Mouse (Mus musculus): ENCODE data around the gene Bcr. TPM values are rescaled to one million over a fixed set of nuclear protein-coding genes. Genes with fewer than 3 reads are reported as not detected.

Bcr gene
- polyA plus RNA-seq, 1 experiment from 2014 or later = 14.0 TPM

DNA sequence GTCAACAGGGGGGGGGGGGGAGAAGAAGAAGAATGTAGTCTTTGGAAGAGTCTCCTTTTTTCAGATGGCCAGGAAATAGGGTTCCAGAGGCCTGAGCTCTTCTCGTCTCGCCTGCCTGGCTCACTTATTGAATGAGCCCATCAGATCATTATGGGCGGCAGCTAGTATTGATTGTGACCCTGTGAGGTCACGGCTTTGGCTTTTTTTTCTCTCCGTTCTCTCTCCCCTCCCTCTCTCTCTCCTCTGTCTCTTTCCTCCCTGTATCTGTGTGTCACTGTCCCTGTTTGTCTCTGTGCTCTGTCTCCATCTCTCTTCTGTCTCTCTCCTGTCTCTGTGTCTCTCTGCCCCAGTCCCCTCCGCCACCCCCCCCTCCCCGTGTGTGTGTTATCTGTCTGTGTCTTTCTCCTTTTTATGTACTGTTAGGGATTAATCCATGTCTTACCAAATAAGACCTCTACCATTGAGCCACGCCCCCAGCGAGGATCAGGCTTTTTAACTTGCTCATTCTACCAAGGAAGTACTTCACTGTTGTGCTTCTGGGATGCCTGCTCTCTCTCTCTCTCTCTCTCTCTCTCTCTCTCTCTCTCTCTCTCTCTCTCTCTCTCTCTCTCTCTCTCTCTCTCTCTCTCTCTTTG lies 1.5 kb upstream of the Bcr start:
- Histone ChIP-seq H3K27ac (no peak overlapping the region), H3K9ac (no peak overlapping the region), H3K4me1 (peaks cover 63% of the 10 kb centered on the region), H3K9me3 (replicated peaks) (no peaks in the 10 kb centered on the region), H3K36me3 (no peaks in the 10 kb centered on the region), H3K4me3 (no peak overlapping the region), H3K4me2 (replicated peaks) (peak overlapping the region; percentile 92), H3K27me3 (no peaks in the 10 kb centered on the region; the same call in 1 of the 2 replicates)
- ATAC-seq (ENCODE audit: low FRiP score) = no peak
- 29% methylated on average over 9 of the region's 9 CpGs for WGBS

DNA sequence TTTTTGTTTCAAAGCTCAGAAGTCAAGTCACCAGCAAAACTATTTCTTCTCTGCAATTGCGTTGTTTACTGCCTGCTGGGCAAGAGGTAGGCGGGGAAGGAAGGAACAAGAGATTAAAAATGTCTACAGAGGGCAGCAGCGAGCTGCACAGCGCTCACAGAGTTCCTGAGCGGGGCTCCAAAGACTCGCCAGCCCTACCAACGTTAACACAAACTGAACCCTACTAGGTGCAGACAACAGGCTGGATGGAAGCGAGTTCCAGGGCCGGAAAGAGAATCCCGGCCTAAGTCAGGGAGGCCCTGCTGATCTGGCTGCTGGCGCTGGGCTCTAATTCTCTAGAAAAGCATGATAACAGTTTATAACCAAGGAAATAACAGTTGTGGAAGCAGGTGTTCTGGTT lies 996 bp upstream of the Bcr start:
- WGBS = 2% methylated on average over 11 of the region's 11 CpGs
- Histone ChIP-seq H3K9ac (no peak overlapping the region; the same call in 1 of the 2 replicates), H3K4me1 (peaks cover 68% of the 10 kb centered on the region), H3K27me3 (no peaks in the 10 kb centered on the region; the same call in 1 of the 2 replicates), H3K4me2 (replicated peaks) (peak overlapping the region; percentile 92), H3K36me3 (no peaks in the 10 kb centered on the region), H3K27ac (no peak overlapping the region), H3K9me3 (replicated peaks) (no peaks in the 10 kb centered on the region), H3K4me3 (0 out of 2 replicates have a peak overlapping the region, but pooled peaks have one; percentile 89)
- no peak for ATAC-seq (ENCODE audit: low FRiP score)

DNA sequence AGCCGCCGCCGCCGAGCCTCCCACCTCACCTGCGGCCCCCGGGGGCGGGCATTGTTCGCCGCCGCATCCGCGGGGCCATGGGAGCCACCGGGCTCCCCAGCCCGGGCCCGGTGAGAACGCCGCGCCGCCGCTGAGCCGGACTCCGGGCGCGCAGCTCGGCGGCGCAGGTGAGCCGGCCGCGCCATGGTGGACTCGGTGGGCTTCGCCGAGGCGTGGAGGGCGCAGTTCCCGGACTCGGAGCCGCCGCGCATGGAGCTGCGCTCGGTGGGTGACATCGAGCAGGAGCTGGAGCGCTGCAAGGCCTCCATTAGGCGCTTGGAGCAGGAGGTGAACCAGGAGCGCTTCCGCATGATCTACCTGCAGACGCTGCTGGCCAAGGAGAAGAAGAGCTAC lies 447 bp downstream of the Bcr start:
- Histone ChIP-seq H3K9ac (peak overlapping the region; percentile 93), H3K4me3 (peak overlapping the region; percentile 89), H3K36me3 (0 out of 2 replicates have a peak, but pooled peaks cover 5% of the 10 kb centered on the region), H3K9me3 (replicated peaks) (no peaks in the 10 kb centered on the region), H3K27ac (peak overlapping the region; percentile 92), H3K4me1 (peaks cover 78% of the 10 kb centered on the region), H3K4me2 (replicated peaks) (peak overlapping the region; percentile 92), H3K27me3 (no peaks in the 10 kb centered on the region)
- peak; percentile 53 for ATAC-seq (ENCODE audit: low FRiP score)
- WGBS = under 1% methylated on average over 29 of the region's 48 CpGs

DNA sequence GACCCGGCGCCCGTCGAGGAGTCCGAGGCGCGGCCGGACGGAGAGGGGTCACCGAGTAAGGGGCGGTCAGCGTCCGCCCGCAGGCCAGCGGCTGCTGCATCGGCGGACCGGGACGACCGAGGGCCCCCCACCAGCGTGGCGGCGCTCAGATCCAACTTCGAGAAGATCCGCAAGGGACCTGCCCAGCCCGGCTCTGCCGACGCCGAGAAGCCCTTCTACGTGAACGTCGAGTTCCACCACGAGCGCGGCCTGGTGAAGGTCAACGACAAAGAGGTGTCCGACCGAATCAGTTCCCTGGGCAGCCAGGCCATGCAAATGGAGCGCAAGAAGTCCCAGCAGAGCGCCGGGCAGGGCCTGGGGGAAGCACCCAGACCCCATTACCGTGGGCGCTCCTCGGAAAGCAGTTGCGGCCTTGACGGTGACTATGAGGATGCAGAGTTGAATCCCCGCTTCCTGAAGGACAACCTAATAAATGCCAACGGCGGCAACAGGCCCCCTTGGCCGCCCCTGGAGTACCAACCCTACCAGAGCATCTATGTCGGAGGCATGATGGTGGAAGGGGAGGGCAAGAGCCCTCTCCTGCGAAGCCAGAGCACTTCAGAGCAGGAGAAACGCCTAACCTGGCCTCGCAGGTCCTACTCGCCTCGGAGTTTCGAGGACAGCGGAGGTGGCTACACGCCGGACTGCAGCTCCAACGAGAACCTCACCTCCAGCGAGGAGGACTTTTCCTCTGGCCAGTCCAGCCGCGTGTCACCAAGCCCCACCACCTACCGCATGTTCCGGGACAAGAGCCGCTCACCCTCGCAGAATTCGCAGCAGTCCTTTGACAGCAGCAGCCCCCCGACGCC lies 1.2 kb downstream of the Bcr start:
- peak overlapping the region; percentile 92 for H3K4me2 ChIP-seq (replicated peaks)
- H3K36me3 ChIP-seq = 0 out of 2 replicates have a peak, but pooled peaks cover 5% of the 10 kb centered on the region
- peak overlapping the region; percentile 89 for H3K4me3 ChIP-seq
- peak overlapping the region; percentile 93 for H3K9ac ChIP-seq
- peak overlapping the region; percentile 92 for H3K27ac ChIP-seq
- H3K9me3 ChIP-seq (replicated peaks) = no peaks in the 10 kb centered on the region
- H3K4me1 ChIP-seq = peaks cover 74% of the 10 kb centered on the region
- 2% methylated on average over 71 of the region's 71 CpGs for WGBS
- H3K27me3 ChIP-seq = no peaks in the 10 kb centered on the region
- ATAC-seq (ENCODE audit: low FRiP score) = no peak

DNA sequence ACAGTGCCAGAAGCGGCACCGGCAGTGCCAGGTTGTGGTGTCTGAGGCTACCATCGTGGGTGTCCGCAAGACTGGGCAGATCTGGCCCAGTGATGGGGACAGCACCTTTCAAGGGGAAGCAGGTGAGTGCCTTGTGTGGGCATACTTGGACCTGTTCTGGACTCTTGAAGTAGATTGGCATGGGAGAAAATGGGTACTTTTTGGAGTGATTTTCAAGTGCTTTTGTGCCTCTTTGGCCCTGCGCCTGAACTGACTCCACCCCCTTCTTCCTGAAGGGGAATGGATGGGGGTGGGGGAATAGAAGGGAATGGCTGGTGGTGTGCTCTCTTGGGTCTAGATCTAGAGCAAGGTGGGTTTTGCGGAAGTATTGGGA lies 1.8 kb downstream of the Bcr start:
- no peak for ATAC-seq (ENCODE audit: low FRiP score)

DNA sequence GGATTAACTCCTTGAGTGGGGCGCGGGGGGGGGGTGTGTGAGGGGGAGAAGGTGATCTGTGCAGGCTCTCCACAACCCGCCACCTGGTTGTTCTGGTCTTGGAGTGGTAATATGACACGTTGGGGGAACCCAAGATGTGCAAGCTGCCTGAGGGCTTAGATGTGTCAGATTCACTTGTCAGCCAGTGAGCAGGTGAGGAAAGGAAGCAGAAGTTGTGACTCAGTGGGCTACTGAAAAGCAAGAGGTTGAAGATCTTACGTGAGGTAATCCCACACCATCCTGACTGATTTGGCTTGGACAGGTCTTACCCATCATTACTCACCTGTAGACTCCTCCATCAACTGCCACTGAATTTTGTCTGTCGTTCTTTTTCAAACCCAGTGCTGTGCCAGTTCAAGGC lies 2.2 kb downstream of the Bcr start:
- no peak for ATAC-seq (ENCODE audit: low FRiP score)

More for the DNA sequence above, 1.8 kb downstream of the Bcr start:
- no peak overlapping the region for H3K27ac ChIP-seq
- no peaks in the 10 kb centered on the region for H3K27me3 ChIP-seq
- H3K36me3 ChIP-seq = 0 out of 2 replicates have a peak, but pooled peaks cover 5% of the 10 kb centered on the region
- H3K4me3 ChIP-seq = peak overlapping the region; percentile 89
- peak overlapping the region; percentile 92 for H3K4me2 ChIP-seq (replicated peaks)
- no peaks in the 10 kb centered on the region for H3K9me3 ChIP-seq (replicated peaks)
- 11% methylated on average over 6 of the region's 6 CpGs for WGBS
- peaks cover 72% of the 10 kb centered on the region for H3K4me1 ChIP-seq
- H3K9ac ChIP-seq = peak overlapping the region; percentile 93

DNA sequence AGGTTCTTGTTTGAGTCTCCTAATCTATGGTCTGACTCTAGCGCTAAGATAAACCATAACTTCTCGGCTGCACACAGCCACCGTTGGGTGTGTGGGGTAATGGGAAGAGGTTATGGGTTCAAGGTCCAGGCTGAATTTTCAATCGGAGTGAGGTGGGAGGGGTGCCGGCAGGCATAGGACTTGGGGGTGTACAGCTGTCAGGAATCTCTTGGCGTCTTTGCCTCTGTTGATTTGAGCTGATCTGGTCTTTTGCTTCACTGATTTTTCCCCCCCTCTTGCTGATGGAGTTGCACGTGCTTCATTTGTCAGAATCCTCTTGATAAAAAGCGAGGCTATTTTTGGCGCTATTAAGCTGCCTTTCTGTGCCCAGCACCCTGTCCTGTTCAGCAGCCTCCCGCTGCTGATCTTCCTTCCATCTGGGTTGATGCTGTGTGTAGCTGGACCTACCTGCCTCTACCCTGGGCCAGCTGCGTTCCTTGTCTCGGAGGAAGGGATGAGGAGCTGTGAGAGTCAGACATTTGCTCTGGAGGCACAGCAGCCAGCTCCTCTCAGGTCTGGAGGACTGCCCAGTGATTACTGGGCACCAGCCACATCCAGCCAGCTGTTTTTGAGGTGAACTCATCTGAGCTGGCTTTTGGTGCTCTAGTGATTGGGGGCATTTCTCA lies 3.0 kb downstream of the Bcr start:
- ATAC-seq (ENCODE audit: low FRiP score) = no peak
- H3K9me3 ChIP-seq (replicated peaks) = no peaks in the 10 kb centered on the region
- no peaks in the 10 kb centered on the region for H3K27me3 ChIP-seq
- peak overlapping the region; percentile 42 for H3K9ac ChIP-seq
- peak overlapping the region; percentile 89 for H3K4me3 ChIP-seq
- no peak overlapping the region for H3K27ac ChIP-seq
- peak overlapping the region; percentile 92 for H3K4me2 ChIP-seq (replicated peaks)
- WGBS = 67% methylated on average over 12 of the region's 12 CpGs
- 0 out of 2 replicates have a peak, but pooled peaks cover 5% of the 10 kb centered on the region for H3K36me3 ChIP-seq
- peaks cover 75% of the 10 kb centered on the region for H3K4me1 ChIP-seq

More for the DNA sequence above, 2.2 kb downstream of the Bcr start:
- Histone ChIP-seq H3K27ac (no peak overlapping the region), H3K27me3 (no peaks in the 10 kb centered on the region), H3K4me2 (replicated peaks) (peak overlapping the region; percentile 92), H3K4me3 (peak overlapping the region; percentile 89), H3K9me3 (replicated peaks) (no peaks in the 10 kb centered on the region), H3K36me3 (0 out of 2 replicates have a peak, but pooled peaks cover 5% of the 10 kb centered on the region), H3K4me1 (peaks cover 75% of the 10 kb centered on the region), H3K9ac (peak overlapping the region; percentile 93)
- 46% methylated on average over 6 of the region's 6 CpGs for WGBS

DNA sequence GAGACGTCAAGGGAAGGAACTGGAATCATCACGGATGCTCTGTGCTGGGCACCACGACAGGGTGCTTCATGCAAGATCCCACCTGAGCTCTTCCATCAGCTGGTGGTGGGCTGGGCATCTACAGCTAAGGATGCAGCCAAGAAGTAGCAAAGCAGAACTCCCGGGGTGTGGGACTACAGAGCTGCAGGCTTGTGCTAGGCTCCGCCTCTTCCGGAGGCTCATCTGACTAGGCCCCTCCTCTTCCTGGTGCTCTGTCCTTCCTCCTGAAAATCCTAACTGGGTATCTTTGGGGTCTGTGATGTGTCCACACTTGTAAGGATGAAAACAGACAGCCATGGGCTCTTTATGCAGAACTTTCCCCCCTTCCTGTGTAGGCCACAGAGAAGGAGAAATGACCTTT lies 5.3 kb downstream of the Bcr start:
- WGBS = 76% methylated on average over 6 of the region's 6 CpGs
- Histone ChIP-seq H3K4me3 (no peak overlapping the region), H3K9me3 (replicated peaks) (no peaks in the 10 kb centered on the region), H3K4me2 (replicated peaks) (peak overlapping the region; percentile 92; the same call in 1 of the 2 replicates), H3K9ac (no peak overlapping the region), H3K36me3 (0 out of 2 replicates have a peak, but pooled peaks cover 5% of the 10 kb centered on the region), H3K4me1 (peaks cover 77% of the 10 kb centered on the region), H3K27ac (no peak overlapping the region), H3K27me3 (no peaks in the 10 kb centered on the region)
- ATAC-seq (ENCODE audit: low FRiP score) = no peak

DNA sequence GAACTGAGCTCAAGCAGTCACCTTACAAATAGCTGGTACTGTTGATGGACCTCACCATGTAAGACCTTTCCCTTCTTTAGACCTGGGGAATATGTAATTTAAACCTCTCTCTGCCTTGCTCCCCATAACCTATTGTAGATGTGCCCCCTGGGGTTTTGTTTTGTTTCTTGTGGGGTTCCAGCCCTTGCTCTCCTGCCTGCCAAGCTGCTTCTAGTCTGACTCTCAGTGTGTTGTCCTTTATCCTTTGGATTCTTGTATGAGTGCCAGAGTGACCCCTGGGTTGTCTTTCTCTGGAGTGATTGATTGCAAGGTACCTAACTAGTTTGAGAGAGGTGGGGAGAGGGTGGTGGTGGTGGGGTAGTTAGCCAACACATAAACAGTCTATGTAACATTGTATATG lies 7.1 kb downstream of the Bcr start:
- Histone ChIP-seq H3K9ac (no peak overlapping the region), H3K4me2 (replicated peaks) (no peak overlapping the region), H3K27ac (no peak overlapping the region), H3K4me1 (peaks cover 71% of the 10 kb centered on the region), H3K27me3 (no peaks in the 10 kb centered on the region), H3K4me3 (no peak overlapping the region), H3K9me3 (replicated peaks) (no peaks in the 10 kb centered on the region), H3K36me3 (0 out of 2 replicates have a peak, but pooled peaks cover 5% of the 10 kb centered on the region)
- no peak for ATAC-seq (ENCODE audit: low FRiP score)

DNA sequence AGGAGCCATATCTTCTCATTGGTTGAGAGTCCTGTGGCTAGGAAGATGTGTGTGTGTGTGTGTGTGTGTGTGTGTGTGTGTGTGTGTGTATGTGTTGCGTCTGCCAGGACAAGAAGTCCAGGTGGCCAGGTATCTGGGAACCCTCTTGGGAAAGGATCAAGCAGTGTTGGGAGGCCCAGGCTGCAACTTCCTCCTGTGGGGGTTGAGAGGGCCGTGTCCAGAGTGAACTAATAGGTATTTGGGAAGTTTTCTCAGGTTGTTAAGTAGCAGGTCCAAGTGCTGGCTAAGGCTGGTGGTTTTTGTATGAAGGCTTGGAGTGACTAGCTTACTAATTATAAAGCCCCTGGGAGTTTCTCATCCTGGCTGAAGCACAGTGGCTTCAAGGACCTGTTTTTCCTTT lies 7.7 kb downstream of the Bcr start:
- Histone ChIP-seq H3K4me1 (peaks cover 65% of the 10 kb centered on the region), H3K4me3 (no peak overlapping the region), H3K27ac (no peak overlapping the region), H3K9me3 (replicated peaks) (no peaks in the 10 kb centered on the region), H3K36me3 (0 out of 2 replicates have a peak, but pooled peaks cover 5% of the 10 kb centered on the region), H3K9ac (no peak overlapping the region), H3K4me2 (replicated peaks) (no peak overlapping the region), H3K27me3 (no peaks in the 10 kb centered on the region)
- WGBS = 68% methylated on average over 2 of the region's 2 CpGs
- ATAC-seq (ENCODE audit: low FRiP score) = no peak

DNA sequence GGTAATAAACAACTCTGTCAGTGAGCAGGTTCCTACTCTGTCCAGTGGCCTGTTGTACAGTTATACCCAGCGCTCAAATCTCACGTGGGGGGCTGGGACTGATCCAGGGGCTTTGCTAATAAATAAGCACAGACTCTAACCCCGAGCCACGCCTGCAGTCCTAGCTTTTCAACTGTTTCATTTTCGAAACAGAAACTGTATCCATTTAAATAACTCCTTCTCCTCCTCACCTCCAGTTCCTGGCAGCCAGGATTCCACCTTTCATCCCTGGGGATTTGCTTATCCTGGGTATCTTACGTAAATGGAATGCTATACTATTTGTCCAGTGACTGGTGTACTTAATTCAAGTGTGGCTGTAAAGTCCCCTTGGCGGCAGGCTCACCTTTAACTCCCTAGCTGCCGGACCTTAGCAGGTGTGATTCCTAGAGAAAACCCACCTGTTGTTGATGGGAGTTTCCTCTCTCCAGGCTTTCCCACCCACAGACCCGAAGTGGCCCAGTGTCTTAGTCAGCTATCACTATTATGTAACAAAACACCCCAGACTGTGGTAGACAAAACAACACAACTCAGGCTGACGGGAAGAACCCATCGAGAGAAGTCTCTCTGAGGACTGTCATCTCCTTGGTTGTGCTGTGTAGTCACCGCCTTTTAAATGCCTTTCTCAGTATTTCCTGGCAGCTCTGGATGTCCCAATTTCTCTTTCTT lies 8.4 kb downstream of the Bcr start:
- 64% methylated on average over 12 of the region's 12 CpGs for WGBS
- Histone ChIP-seq H3K27me3 (no peaks in the 10 kb centered on the region), H3K27ac (no peak overlapping the region), H3K4me1 (peaks cover 60% of the 10 kb centered on the region), H3K4me2 (replicated peaks) (no peak overlapping the region), H3K9me3 (replicated peaks) (no peaks in the 10 kb centered on the region), H3K4me3 (no peak overlapping the region), H3K9ac (no peak overlapping the region), H3K36me3 (0 out of 2 replicates have a peak, but pooled peaks cover 5% of the 10 kb centered on the region)
- no peak for ATAC-seq (ENCODE audit: low FRiP score)
